Mouse (Mus musculus): Measurements from ENCODE around the gene Tmprss7.

Gene Tmprss7

GRCm38 (mm10) chr16:45685295-45685694, 8.2 kb downstream of the Tmprss7 start:
- DNase-seq (ENCODE audit: extremely low spot score) = no peak

GRCm38 (mm10) chr16:45684815-45685214, 8.6 kb downstream of the Tmprss7 start:
- peak; percentile 71 for DNase-seq (ENCODE audit: extremely low spot score)

GRCm38 (mm10) chr16:45676462-45676861, 17.0 kb downstream of the Tmprss7 start:
- DNase-seq (ENCODE audit: extremely low spot score) = no peak

GRCm38 (mm10) chr16:45670005-45670404, 23.5 kb downstream of the Tmprss7 start:
- no peak for DNase-seq (ENCODE audit: extremely low spot score)

GRCm38 (mm10) chr16:45668178-45668577, 25.3 kb downstream of the Tmprss7 start:
- no peak for DNase-seq (ENCODE audit: extremely low spot score)

- no peak for DNase-seq (ENCODE audit: extremely low spot score)
Observed at GRCm38 (mm10) chr16:45666136-45666535, 27.3 kb downstream of the Tmprss7 start.

- DNase-seq (ENCODE audit: extremely low spot score) = no peak
Observed at GRCm38 (mm10) chr16:45662381-45662780, 31.1 kb downstream of the Tmprss7 start.

GRCm38 (mm10) chr16:45659596-45659995, 33.9 kb downstream of the Tmprss7 start:
- DNase-seq (ENCODE audit: extremely low spot score) = no peak

GRCm38 (mm10) chr16:45658248-45658647, 35.2 kb downstream of the Tmprss7 start:
- no peak for DNase-seq (ENCODE audit: extremely low spot score)

GRCm38 (mm10) chr16:45657574-45658159, 35.8 kb downstream of the Tmprss7 start:
- DNase-seq (ENCODE audit: extremely low spot score) = no peak

- DNase-seq (ENCODE audit: extremely low spot score) = no peak
Observed at GRCm38 (mm10) chr16:45654465-45654864, 39.0 kb downstream of the Tmprss7 start.

GRCm38 (mm10) chr16:45653934-45654332, 39.5 kb downstream of the Tmprss7 start, which contains the start of gene BC016579:
Gene BC016579 (minus strand): TSS chr16:45654068.
- DNase-seq (ENCODE audit: extremely low spot score) = peak; percentile 7

GRCm38 (mm10) chr16:45653009-45653933, 40.2 kb downstream of the Tmprss7 start:
- no peak for DNase-seq (ENCODE audit: extremely low spot score)

GRCm38 (mm10) chr16:45651497-45651896, 42.0 kb downstream of the Tmprss7 start:
- no peak for DNase-seq (ENCODE audit: extremely low spot score)

- DNase-seq (ENCODE audit: extremely low spot score) = no peak
Observed at GRCm38 (mm10) chr16:45644380-45644779, 49.1 kb downstream of the Tmprss7 start.

- DNase-seq (ENCODE audit: extremely low spot score) = no peak
Observed at GRCm38 (mm10) chr16:45643944-45644343, 49.5 kb downstream of the Tmprss7 start.

GRCm38 (mm10) chr16:45641301-45641700, 52.2 kb downstream of the Tmprss7 start:
- DNase-seq (ENCODE audit: extremely low spot score) = no peak

- DNase-seq (ENCODE audit: extremely low spot score) = no peak
Observed at GRCm38 (mm10) chr16:45640070-45640762, 53.2 kb downstream of the Tmprss7 start.

GRCm38 (mm10) chr16:45635826-45636225, 57.6 kb downstream of the Tmprss7 start:
- DNase-seq (ENCODE audit: extremely low spot score) = no peak

- DNase-seq (ENCODE audit: extremely low spot score) = no peak
Observed at GRCm38 (mm10) chr16:45632420-45632819, 61.0 kb downstream of the Tmprss7 start.

- DNase-seq (ENCODE audit: extremely low spot score) = peak; percentile 52
Observed at GRCm38 (mm10) chr16:45630347-45630960, 63.0 kb downstream of the Tmprss7 start.

All from embryo, embryonic 9.5 days (tissue).